Mouse (Mus musculus) lung, postnatal 0 days (tissue): ENCODE measurements around the gene Nrxn1.

ENCODE experiments used
- CTCF ChIP-seq: IDR thresholded peaks from 2 replicates; pipeline ENCODE4 v1.5.1; 2016; ENCODE audit warnings: antibody characterized with exemption, mild to moderate bottlenecking
- EP300 ChIP-seq: IDR thresholded peaks from 2 replicates; pipeline ENCODE4 v1.6.1; 2016; ENCODE audit warnings: antibody characterized with exemption, mild to moderate bottlenecking, control low read depth

DNA sequence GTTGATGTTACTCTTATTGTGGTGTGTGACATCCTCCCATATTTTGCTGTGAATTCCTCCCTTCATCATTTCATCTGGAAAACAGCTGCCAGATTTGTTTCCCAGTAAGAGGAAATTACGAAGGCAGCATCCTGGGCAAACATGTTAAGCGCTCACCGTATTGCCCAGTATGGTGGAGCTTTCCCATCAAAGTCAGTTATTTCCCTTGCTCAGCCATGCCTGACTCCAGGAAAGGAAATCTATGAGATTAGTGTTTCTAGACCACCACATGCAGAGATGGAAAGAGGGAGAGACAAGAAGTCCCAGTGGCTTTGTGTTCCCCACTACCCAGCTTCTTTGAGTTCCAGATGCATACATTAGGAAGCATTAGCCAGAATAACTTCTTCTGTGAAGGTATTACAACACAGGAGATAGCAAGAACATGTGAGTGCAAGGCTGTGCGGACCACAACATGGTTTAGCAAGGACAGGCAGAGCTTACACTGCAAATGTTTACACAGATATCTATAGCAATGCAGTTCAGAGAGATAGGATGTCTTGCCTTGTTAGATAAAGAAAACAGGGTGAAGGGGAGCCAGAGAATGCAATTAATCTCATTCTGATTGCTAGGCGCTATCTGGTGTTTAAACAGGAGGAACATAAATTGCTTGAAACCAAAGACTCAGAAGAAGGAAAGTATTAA, 839.3 kb downstream of the Nrxn1 start:
- TF ChIP-seq CTCF (no peak), EP300 (no peak)
